Mouse (Mus musculus): ENCODE results near the gene Ctsw.

GRCm38 (mm10) chr19:5465037-5465436 is 3.3 kb downstream of the Ctsw start:
- no peak for TF ChIP-seq CTCF (IDR thresholded peaks at IDR 0.05; ENCODE audit: control insufficient read depth, insufficient read depth, low read length)
- TF ChIP-seq POLR2A (IDR thresholded peaks at IDR 0.05; ENCODE audit: borderline replicate concordance, control insufficient read depth, low read depth, low read length): no peak

All from bone marrow, adult 2 months (tissue).